Mouse (Mus musculus) intestine, embryonic 15.5 days (tissue): ENCODE measurements around the gene Slc24a4. TPM values are rescaled to one million over a fixed set of nuclear protein-coding genes. Genes with fewer than 3 reads are reported as not detected.

Experiments
- ATAC-seq: fragments of 200-750 bp; cut with Nextera tagmentation; 2 replicates; pipeline ENCODE4 v1.8.0; 2017; ENCODE audit warnings: moderate TSS enrichment, moderate library complexity
- H3K27ac ChIP-seq: fragments of 300-500 bp; sonication (generic); 2 replicates; pipeline ENCODE4 v1.5.1; 2015; ENCODE audit warnings: mild to moderate bottlenecking, inconsistent platforms
- H3K27me3 ChIP-seq: fragments of 300-500 bp; sonication (generic); replicated peaks from 2 replicates; pipeline ENCODE4 v1.6.1; 2015; ENCODE audit warnings: inconsistent platforms
- H3K36me3 ChIP-seq: fragments of 300-500 bp; sonication (generic); 2 replicates; pipeline ENCODE4 v1.6.1; 2015; ENCODE audit warnings: inconsistent platforms
- H3K4me1 ChIP-seq: fragments of 300-500 bp; sonication (generic); replicated peaks from 2 replicates; pipeline ENCODE4 v1.6.1; 2015; ENCODE audit warnings: inconsistent platforms
- H3K4me2 ChIP-seq: fragments of 300-500 bp; sonication (generic); replicated peaks from 2 replicates; pipeline ENCODE4 v1.6.1; 2015; ENCODE audit warnings: mild to moderate bottlenecking, inconsistent platforms
- H3K4me3 ChIP-seq: fragments of 300-500 bp; sonication (generic); replicated peaks from 2 replicates; pipeline ENCODE4 v1.5.1; 2015; ENCODE audit warnings: inconsistent platforms
- H3K9ac ChIP-seq: fragments of 300-500 bp; sonication (generic); 2 replicates; pipeline ENCODE4 v1.6.1; 2015; ENCODE audit warnings: inconsistent platforms
- H3K9me3 ChIP-seq: fragments of 300-500 bp; sonication (generic); 2 replicates; pipeline ENCODE4 v1.6.1; 2016; ENCODE audit warnings: inconsistent platforms
- WGBS: fragments of 180-500 bp; shearing (Covaris S2); methylation state at CpG from one replicate; pipeline ENCODE4 v1.1.7; 2015; 5-methylcytosine and 5-hydroxymethylcytosine counted together
- polyA plus RNA-seq: library from polyadenylated mRNA; unstranded; fragments of >200 nt; fragmentation: Nextera tagmentation; extraction: Ambion mirVana; gene quantifications from 2 replicates; pipeline ENCODE4 v1.2.1, GENCODE M21; 2015

The Slc24a4 gene
- polyA plus RNA-seq, 1 experiment from 2014 or later: 0.93 TPM

GRCm38 (mm10) chr12:102292501-102293215, 164.1 kb downstream of the Slc24a4 start:
- Histone ChIP-seq H3K9ac (no peak overlapping the region), H3K36me3 (no peaks in the 10 kb centered on the region), H3K9me3 (no peaks in the 10 kb centered on the region), H3K27me3 (no peaks in the 10 kb centered on the region), H3K27ac (no peak overlapping the region), H3K4me2 (no peak overlapping the region), H3K4me1 (peaks cover 35% of the 10 kb centered on the region), H3K4me3 (no peak overlapping the region)
- ATAC-seq: no peak
- 75% methylated on average over 7 of the region's 7 CpGs for WGBS

- Histone ChIP-seq H3K27me3 (no peaks in the 10 kb centered on the region), H3K27ac (no peak overlapping the region), H3K4me2 (no peak overlapping the region), H3K4me3 (no peak overlapping the region), H3K4me1 (peaks cover 23% of the 10 kb centered on the region), H3K9ac (no peak overlapping the region), H3K36me3 (no peaks in the 10 kb centered on the region), H3K9me3 (no peaks in the 10 kb centered on the region)
- 73% methylated on average over 5 of the region's 5 CpGs for WGBS
- ATAC-seq: no peak
These were observed 166.1 kb downstream of the Slc24a4 start for GRCm38 (mm10) chr12:102294634-102295033.

- ATAC-seq: no peak
- H3K36me3 ChIP-seq: no peaks in the 10 kb centered on the region
- H3K4me3 ChIP-seq: no peak overlapping the region
- no peak overlapping the region for H3K4me2 ChIP-seq
- no peak overlapping the region for H3K27ac ChIP-seq
- H3K9ac ChIP-seq: no peak overlapping the region
- H3K4me1 ChIP-seq: peaks cover 23% of the 10 kb centered on the region
- no peaks in the 10 kb centered on the region for H3K27me3 ChIP-seq
- no peaks in the 10 kb centered on the region for H3K9me3 ChIP-seq
- WGBS: 60% methylated on average over 7 of the region's 7 CpGs
These were observed 166.7 kb downstream of the Slc24a4 start for GRCm38 (mm10) chr12:102295230-102295629.

- H3K27ac ChIP-seq: no peak overlapping the region
- no peak for ATAC-seq
- peaks cover 23% of the 10 kb centered on the region for H3K4me1 ChIP-seq
- no peaks in the 10 kb centered on the region for H3K36me3 ChIP-seq
- H3K27me3 ChIP-seq: no peaks in the 10 kb centered on the region
- 81% methylated on average over 8 of the region's 8 CpGs for WGBS
- H3K9ac ChIP-seq: no peak overlapping the region
- no peak overlapping the region for H3K4me2 ChIP-seq
- H3K9me3 ChIP-seq: no peaks in the 10 kb centered on the region
- H3K4me3 ChIP-seq: no peak overlapping the region
These were observed 167.1 kb downstream of the Slc24a4 start for GRCm38 (mm10) chr12:102295662-102296061.

GRCm38 (mm10) chr12:102296361-102296760, 167.8 kb downstream of the Slc24a4 start:
- Histone ChIP-seq H3K9me3 (no peaks in the 10 kb centered on the region), H3K27me3 (no peaks in the 10 kb centered on the region), H3K9ac (no peak overlapping the region), H3K4me1 (peaks cover 24% of the 10 kb centered on the region), H3K4me3 (no peak overlapping the region), H3K4me2 (no peak overlapping the region), H3K36me3 (no peaks in the 10 kb centered on the region), H3K27ac (no peak overlapping the region)
- ATAC-seq: no peak
- WGBS: 86% methylated on average over 1 of the region's 1 CpGs

- Histone ChIP-seq H3K4me1 (peaks cover 24% of the 10 kb centered on the region), H3K4me3 (no peak overlapping the region), H3K9ac (no peak overlapping the region), H3K4me2 (no peak overlapping the region), H3K36me3 (no peaks in the 10 kb centered on the region), H3K27ac (no peak overlapping the region), H3K27me3 (no peaks in the 10 kb centered on the region), H3K9me3 (no peaks in the 10 kb centered on the region)
- WGBS: 69% methylated on average over 4 of the region's 4 CpGs
- no peak for ATAC-seq
These were observed 168.4 kb downstream of the Slc24a4 start for GRCm38 (mm10) chr12:102296967-102297366.

GRCm38 (mm10) chr12:102299209-102299608, 170.7 kb downstream of the Slc24a4 start:
- ATAC-seq: peak; percentile 31; the same call in 1 of the 2 replicates
- Histone ChIP-seq H3K4me3 (no peak overlapping the region), H3K27me3 (no peaks in the 10 kb centered on the region), H3K9me3 (no peaks in the 10 kb centered on the region), H3K36me3 (no peaks in the 10 kb centered on the region), H3K27ac (no peak overlapping the region), H3K4me2 (no peak overlapping the region), H3K9ac (no peak overlapping the region), H3K4me1 (peaks cover 32% of the 10 kb centered on the region)
- 48% methylated on average over 5 of the region's 5 CpGs for WGBS

- H3K4me3 ChIP-seq: no peak overlapping the region
- WGBS: 68% methylated on average over 1 of the region's 1 CpGs
- H3K9ac ChIP-seq: no peak overlapping the region
- H3K36me3 ChIP-seq: no peaks in the 10 kb centered on the region
- H3K9me3 ChIP-seq: no peaks in the 10 kb centered on the region
- H3K27ac ChIP-seq: no peak overlapping the region
- H3K4me1 ChIP-seq: peaks cover 47% of the 10 kb centered on the region
- no peaks in the 10 kb centered on the region for H3K27me3 ChIP-seq
- no peak overlapping the region for H3K4me2 ChIP-seq
- ATAC-seq: no peak
These were observed 173.1 kb downstream of the Slc24a4 start for GRCm38 (mm10) chr12:102301585-102301984.

- Histone ChIP-seq H3K27ac (peak overlapping the region; percentile 42), H3K36me3 (no peaks in the 10 kb centered on the region), H3K4me2 (no peak overlapping the region), H3K9ac (no peak overlapping the region), H3K4me1 (peaks cover 51% of the 10 kb centered on the region), H3K4me3 (no peak overlapping the region), H3K9me3 (no peaks in the 10 kb centered on the region), H3K27me3 (no peaks in the 10 kb centered on the region)
- ATAC-seq: no peak
- 80% methylated on average over 9 of the region's 9 CpGs for WGBS
These were observed 173.8 kb downstream of the Slc24a4 start for GRCm38 (mm10) chr12:102302322-102302721.

- no peak overlapping the region for H3K9ac ChIP-seq
- peak overlapping the region; percentile 42 for H3K27ac ChIP-seq
- no peak overlapping the region for H3K4me3 ChIP-seq
- H3K4me2 ChIP-seq: no peak overlapping the region
- peaks cover 54% of the 10 kb centered on the region for H3K4me1 ChIP-seq
- H3K36me3 ChIP-seq: no peaks in the 10 kb centered on the region
- H3K9me3 ChIP-seq: no peaks in the 10 kb centered on the region
- ATAC-seq: peak; percentile 22; the same call in 1 of the 2 replicates
- WGBS: 60% methylated on average over 4 of the region's 4 CpGs
- H3K27me3 ChIP-seq: no peaks in the 10 kb centered on the region
These were observed 174.4 kb downstream of the Slc24a4 start for GRCm38 (mm10) chr12:102302831-102303351.

- Histone ChIP-seq H3K4me3 (no peak overlapping the region), H3K9me3 (no peaks in the 10 kb centered on the region), H3K4me1 (peaks cover 63% of the 10 kb centered on the region), H3K4me2 (no peak overlapping the region), H3K36me3 (no peaks in the 10 kb centered on the region), H3K27ac (peak overlapping the region; percentile 42; the same call in 1 of the 2 replicates), H3K9ac (no peak overlapping the region), H3K27me3 (no peaks in the 10 kb centered on the region)
- no peak for ATAC-seq
- 32% methylated on average over 7 of the region's 7 CpGs for WGBS
These were observed 175.3 kb downstream of the Slc24a4 start for GRCm38 (mm10) chr12:102303867-102304266.

GRCm38 (mm10) chr12:102305069-102305836, 176.7 kb downstream of the Slc24a4 start:
- no peaks in the 10 kb centered on the region for H3K27me3 ChIP-seq
- WGBS: 49% methylated on average over 10 of the region's 10 CpGs
- H3K4me1 ChIP-seq: peaks cover 64% of the 10 kb centered on the region
- ATAC-seq: peak; percentile 41; the same call in 1 of the 2 replicates
- peak overlapping the region; percentile 9; the same call in 1 of the 2 replicates for H3K4me2 ChIP-seq
- H3K36me3 ChIP-seq: no peaks in the 10 kb centered on the region
- no peak overlapping the region for H3K9ac ChIP-seq
- H3K9me3 ChIP-seq: no peaks in the 10 kb centered on the region
- H3K4me3 ChIP-seq: no peak overlapping the region
- H3K27ac ChIP-seq: 0 out of 2 replicates have a peak overlapping the region, but pooled peaks have one; percentile 32
